Mouse (Mus musculus) gastrocnemius, adult 8-10 months (tissue): ENCODE data around the gene Arhgap36. TPM values are rescaled to one million over a fixed set of nuclear protein-coding genes. Genes with fewer than 3 reads are reported as not detected.

ENCODE experiments used
- DNase-seq, 2 experiments: peaks; one replicate each; pipeline ENCODE4 v3.0.0; 2022; ENCODE audit warnings: low spot score in 2 of 2
- total RNA-seq, 4 experiments: library from RNA; stranded (reverse); gene quantifications; 2 replicates each; pipeline ENCODE4 v1.2.4; 2022

The Arhgap36 gene
- not detected for total RNA-seq

DNA sequence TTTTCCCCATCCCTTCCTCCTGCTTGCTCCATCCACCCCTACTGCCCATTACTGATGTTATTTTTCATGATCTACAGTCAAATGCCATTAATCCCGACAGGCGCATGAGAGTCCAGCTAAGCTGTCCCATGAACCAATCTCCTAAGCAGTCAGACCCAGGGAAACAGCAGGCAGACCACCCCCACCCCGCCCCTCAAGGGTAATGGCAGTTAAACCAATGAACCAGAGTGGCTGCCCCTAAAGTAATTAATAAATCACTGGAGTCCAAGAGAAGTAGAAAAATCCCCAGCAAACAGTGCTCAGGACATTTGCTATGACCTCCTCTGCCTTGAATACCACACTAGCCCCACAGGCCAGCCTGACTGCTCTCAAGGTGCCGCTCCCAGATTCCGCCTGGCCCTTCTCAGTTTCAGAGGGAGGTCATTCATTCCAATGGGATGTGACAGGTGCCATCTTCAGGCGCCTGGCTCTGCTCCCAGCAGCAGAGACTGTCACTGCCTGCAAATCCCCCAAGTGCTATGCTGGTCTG, at the start of gene Arhgap36:
TSS of gene Arhgap36 (plus strand) at position 504 of the 529 bp plus-strand sequence.
- DNase-seq, result no peak

DNA sequence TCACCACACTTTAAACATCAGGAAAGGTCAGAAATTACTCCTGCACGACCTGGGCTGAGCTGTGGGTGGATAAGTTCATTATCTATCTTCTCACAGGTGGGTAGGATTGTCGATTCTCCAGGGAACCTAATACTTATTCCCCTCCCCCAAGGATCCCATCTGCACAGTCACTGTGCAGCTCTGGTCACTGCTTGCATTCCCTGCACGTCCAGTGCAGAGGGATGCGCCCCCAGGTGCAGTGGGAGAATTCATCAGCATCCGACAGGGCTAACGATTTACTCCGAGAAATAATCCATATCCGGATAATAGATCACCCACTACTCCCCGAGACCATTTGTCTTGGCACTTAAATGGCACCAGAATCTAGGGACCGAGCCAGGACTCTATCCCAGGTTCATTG, 6.0 kb upstream of the Arhgap36 start:
- no peak for DNase-seq

DNA sequence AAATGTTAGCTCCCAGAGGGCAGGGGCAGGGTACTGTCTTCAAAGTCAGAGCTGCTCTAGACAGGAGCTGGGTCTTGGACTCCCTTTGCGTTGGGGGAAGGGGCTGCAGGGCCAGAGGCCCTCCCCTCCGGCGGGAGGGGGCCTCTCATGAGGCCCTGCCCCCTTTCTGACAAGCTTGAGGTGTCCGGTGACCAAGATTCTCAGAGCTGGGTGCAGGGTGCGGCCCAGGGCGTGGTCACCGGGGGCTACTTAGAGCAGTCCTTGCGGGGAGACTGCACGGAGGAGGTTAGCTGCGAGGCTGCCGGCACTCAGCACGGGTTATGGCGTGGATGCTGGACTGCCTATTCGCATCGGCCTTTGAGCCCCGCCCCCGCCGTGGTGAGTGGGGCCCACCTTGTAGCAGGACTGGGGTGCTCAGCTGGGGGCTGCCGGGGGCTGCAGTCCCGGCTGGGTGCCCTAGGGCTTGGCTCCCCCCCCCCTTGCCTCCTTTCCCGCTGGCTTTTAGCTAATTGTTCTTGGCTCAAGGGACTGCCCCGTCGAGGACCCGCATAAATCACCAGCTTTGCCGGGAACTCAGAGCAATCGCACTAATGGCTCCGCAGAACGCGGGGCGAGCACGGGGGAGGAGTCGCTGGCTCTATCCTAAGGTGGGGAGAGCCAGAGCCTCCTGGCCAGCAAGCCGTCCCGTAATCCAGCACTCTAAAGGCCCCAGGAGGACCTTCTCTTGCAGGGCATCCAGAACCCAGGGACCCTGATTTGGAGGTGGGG, 6.7 kb downstream of the Arhgap36 start:
- DNase-seq, result no peak

DNA sequence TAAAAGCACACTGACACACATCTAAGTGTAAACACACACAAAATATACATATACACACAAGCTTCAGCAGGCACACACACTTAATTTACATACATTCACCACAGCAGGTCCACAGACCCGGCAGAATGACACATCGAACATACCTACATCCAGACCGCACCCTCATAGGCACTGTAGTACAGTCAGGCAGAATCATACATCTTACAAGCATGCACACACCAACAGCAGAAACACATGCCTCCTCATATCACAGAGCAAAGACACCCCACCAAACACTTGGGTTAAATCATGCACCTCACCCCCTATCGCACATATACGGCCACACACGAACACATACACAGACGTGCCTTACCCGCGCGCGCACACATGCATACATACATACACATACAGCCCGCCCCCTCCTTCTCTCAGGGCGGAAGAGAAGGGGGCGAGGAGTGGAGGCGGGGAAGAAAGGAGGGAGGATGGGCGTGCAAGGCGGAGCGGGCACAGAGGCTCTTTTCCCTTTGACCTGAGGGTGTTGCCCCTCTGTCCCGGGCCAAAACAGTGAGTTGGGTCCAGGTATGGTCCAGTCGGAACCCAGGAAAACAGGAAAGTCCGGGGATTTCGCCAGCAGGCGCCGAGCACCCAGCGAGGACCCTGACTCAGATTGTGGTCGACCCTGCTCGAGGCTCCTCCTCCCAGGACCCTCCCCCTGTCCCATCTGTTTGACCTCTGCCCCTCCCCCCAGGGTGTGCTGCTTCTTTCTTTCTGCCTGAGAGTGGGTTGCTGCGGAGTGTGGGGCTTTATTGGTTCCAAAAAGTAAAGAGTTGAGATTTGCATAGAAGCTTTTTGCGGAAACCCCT, 16.4 kb downstream of the Arhgap36 start:
- no peak for DNase-seq

DNA sequence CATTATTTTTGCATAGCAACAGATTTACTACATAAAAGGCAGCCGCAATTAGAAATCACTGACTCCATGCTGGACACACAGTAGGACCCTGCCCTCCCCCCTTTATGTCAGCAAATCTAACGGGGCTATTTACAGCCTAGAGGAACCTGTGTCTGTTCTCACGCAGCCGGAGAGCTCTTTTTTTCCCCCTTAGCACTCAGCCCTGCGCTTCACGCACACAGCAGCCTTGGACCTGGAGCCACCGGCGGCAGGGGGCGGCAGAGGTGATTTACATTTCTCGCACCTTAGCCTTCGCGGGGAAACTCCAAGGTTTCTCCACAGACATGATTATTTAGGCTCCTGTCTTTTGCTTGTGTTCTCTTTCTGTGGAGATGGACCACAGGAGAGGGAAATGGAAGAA, 17.1 kb downstream of the Arhgap36 start:
- DNase-seq, result no peak

DNA sequence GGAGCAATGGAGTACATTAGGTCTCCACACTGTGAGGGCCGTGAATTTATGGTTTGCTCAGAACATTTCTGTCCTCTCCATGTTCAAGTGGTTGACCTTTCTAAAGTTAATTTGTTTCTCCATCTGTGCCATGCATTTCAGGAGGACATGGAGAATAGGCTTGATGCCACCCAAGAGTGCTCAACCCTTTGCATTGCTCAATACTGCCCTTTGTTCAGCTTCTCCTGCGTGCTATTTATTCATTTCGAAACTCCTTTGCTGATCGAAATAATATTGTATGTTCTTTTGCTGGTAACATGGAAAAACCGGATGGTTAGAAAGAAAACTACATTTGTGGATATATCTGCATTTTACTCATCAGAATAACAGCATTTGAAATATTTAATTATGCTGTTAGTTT, 25.4 kb downstream of the Arhgap36 start:
- no peak for DNase-seq

DNA sequence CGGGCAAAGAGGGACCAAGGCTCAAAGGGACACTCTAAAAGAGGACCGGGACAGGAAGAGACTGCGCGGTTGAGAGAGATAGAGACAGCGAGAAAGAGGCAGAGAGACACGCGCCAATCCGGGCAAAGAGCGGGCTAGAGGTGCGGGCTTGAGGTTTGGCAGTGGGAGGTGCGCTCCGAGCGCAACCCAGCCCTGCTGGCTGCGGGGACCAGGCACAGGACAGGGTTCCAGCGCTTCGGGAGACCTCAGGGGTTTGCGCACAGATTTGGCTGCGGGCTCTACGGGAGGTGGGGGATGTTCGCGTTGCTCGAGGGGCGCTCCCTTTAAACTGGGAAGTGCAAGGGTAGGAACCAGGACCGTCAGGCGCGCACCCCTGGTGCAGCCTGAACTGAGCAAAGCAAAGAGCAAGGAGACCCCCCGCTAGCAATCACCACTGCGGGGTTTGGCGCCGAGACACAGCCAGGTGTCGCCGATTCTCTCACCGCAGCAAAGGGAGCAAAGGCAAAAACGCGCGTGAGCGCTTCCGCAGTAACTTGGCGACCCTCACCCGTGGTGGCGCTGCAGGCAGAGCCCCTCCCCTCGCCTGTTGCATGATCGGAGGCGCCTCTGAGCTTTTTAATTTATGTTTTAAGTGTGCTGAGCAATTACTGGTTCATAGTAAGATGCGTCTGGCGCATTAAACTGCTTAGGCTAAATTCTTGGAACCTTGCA, 30.1 kb downstream of the Arhgap36 start:
- DNase-seq, result no peak

Other genes with a start within 250 kb of the Arhgap36 start
- gene Enox2, start 175.7 kb upstream of the Arhgap36 start, total RNA-seq, result 10 to 100 TPM; 22.6 to 32.5 (median 28.6) TPM
- gene Olfr1320, start 208.4 kb downstream of the Arhgap36 start, total RNA-seq, result not detected